Mouse (Mus musculus) hindbrain, embryonic 11.5 days (tissue): Measurements from ENCODE around the gene Il16. TPM values are rescaled to one million over a fixed set of nuclear protein-coding genes. Genes with fewer than 3 reads are reported as not detected.
"Not testable (repeated sequence)": the region's sequence is repeated elsewhere in the genome, so short reads cannot be mapped to it uniquely, and the experiment has no call there.

Source experiments
- ATAC-seq: fragments of 200-750 bp; cut with Nextera tagmentation; 2 replicates; pipeline ENCODE4 v1.8.0; 2017; ENCODE audit warnings: mild to moderate bottlenecking, moderate TSS enrichment, moderate library complexity; ENCODE audit not compliant: low FRiP score
- DNase-seq: peaks from one replicate; pipeline ENCODE4 v3.0.0-alpha.2; 2015; ENCODE audit warnings: low spot score
- H3K27ac ChIP-seq: fragments of 300-500 bp; sonication (generic); 2 replicates; pipeline ENCODE4 v1.5.1; 2014; ENCODE audit warnings: mild to moderate bottlenecking, low read depth, low read length
- H3K27me3 ChIP-seq: fragments of 300-500 bp; sonication (generic); 2 replicates; pipeline ENCODE4 v1.6.1; 2014; ENCODE audit warnings: mild to moderate bottlenecking, low read length, moderate library complexity, mixed read lengths; ENCODE audit not compliant: control insufficient read depth, insufficient read depth
- H3K36me3 ChIP-seq: fragments of 300-500 bp; sonication (generic); 2 replicates; pipeline ENCODE4 v1.6.1; 2014; ENCODE audit warnings: mild to moderate bottlenecking, low read length, moderate library complexity, mixed read lengths; ENCODE audit not compliant: control insufficient read depth, insufficient read depth
- H3K4me1 ChIP-seq: fragments of 300-500 bp; sonication (generic); replicated peaks from 2 replicates; pipeline ENCODE4 v1.6.1; 2014; ENCODE audit warnings: low read length, mixed read lengths; ENCODE audit not compliant: control insufficient read depth, insufficient read depth
- H3K4me2 ChIP-seq: fragments of 300-500 bp; sonication (generic); replicated peaks from 2 replicates; pipeline ENCODE4 v1.6.1; 2014; ENCODE audit warnings: mild to moderate bottlenecking, low read depth, low read length
- H3K4me3 ChIP-seq: fragments of 300-500 bp; sonication (generic); 2 replicates; pipeline ENCODE4 v1.5.1; 2014; ENCODE audit warnings: low read depth, low read length
- H3K9ac ChIP-seq: fragments of 300-500 bp; sonication (generic); 2 replicates; pipeline ENCODE4 v1.6.1; 2014; ENCODE audit warnings: low read depth, low read length
- H3K9me3 ChIP-seq: fragments of 300-500 bp; sonication (generic); 2 replicates; pipeline ENCODE4 v1.6.1; 2016; ENCODE audit warnings: low read length; ENCODE audit not compliant: control insufficient read depth
- WGBS: fragments of 180-500 bp; shearing (Covaris S2); extraction: QIAGEN DNeasy Blood & Tissue Kit; methylation state at CpG from one replicate; pipeline ENCODE4 v1.1.7; 2014; 5-methylcytosine and 5-hydroxymethylcytosine counted together
- polyA plus RNA-seq: library from polyadenylated mRNA; unstranded; fragments of >200 nt; fragmentation: Nextera tagmentation; extraction: Ambion mirVana; gene quantifications from 2 replicates; pipeline ENCODE4 v1.2.1, GENCODE M21; 2014

Gene Il16
- polyA plus RNA-seq, 1 experiment from 2014 or later: 1.5 TPM

DNA sequence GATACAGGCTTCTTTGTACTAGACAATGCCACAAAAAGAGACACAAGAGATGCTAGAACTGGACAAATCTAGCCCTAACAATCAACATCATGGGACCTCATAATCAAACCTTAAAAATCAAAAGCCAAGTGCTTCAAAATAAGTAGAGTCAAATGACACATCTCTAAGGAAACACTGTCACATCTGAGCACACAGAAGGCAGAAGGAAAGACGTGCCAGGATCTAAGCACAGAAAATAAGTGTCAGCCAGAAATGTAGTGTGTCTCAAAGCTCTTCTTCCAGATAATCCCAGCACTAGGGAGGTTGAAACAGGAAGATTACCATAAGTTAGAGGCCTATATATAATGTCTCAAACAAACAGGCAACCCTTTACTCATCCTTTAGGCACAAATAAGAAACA is 31.9 kb downstream of the Il16 start:
- H3K9ac ChIP-seq: no peak overlapping the region
- no peak overlapping the region for H3K4me3 ChIP-seq
- WGBS: 88% methylated on average over 1 of the region's 1 CpGs
- no peaks in the 10 kb centered on the region for H3K9me3 ChIP-seq
- no peaks in the 10 kb centered on the region for H3K27me3 ChIP-seq
- H3K36me3 ChIP-seq: no peaks in the 10 kb centered on the region
- ATAC-seq: no peak
- H3K4me1 ChIP-seq: no peaks in the 10 kb centered on the region
- DNase-seq: no peak
- no peak overlapping the region for H3K27ac ChIP-seq
- no peak overlapping the region for H3K4me2 ChIP-seq

DNA sequence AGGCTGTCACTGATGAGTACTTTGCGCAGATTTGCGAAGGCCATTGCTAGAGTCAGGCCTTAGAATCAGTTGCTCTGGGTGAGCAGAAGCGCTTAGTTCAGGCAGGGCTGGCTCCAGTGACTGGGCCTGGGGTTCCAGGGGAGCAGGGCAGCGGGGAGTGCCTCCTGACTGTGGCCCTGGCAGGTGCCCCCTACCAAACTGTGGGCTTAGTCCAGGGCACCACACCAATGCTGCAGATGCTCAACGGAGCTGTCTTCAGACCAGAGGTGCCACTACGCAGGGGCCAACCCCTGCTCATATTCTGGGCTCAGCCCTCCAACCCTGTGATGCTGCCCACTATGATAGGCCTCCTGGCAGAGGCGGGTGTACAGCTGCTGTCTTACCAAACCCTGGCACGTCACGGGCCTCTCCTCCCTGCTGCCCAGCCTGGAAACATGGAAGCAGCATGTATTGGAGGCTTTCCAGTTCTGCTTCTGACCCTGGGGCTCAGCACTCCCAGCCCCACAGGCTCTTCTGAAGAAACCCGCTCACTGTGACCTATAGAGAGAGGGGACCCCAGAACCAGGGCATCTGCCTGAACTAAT is 33.8 kb downstream of the Il16 start:
- H3K4me2 ChIP-seq, H3K27ac ChIP-seq, DNase-seq, H3K9ac ChIP-seq, H3K36me3 ChIP-seq, H3K27me3 ChIP-seq, H3K4me3 ChIP-seq, H3K9me3 ChIP-seq, H3K4me1 ChIP-seq, ATAC-seq: not testable (repeated sequence)
- 87% methylated on average over 10 of the region's 10 CpGs for WGBS

DNA sequence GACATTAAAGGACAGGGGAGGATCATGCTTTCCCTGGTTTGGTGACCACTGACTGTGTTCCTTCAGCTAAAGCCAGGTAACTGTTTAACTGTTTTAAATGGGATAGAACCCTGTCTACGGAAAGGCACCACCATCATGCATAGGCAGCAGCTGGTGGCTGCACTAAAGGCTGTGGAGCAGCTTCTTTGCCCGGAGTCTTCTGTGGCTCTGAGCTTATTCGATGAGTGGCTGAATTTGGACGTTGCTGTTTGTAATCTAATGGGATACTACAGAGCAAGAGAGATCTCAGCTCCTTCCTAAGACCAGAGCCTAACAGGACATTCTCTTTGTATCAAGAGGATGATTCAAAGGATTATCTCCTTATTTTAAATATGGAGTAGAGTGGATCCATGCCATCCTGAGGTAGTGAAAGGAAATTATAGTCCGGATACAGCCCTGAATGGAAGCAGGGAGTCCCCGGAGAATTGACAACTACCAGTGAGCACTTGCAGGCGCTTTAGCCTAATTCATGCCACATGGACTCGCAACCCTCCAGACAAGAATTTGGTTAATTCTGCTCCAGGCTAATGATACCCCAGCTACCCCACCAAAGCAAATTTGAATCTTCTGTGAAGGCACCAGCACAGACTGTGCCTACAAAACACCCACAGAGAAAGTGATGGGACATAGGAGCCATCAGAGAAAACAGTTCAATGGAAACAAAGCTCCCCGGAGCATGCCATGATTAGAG is 42.3 kb downstream of the Il16 start:
- Histone ChIP-seq H3K27me3 (no peaks in the 10 kb centered on the region), H3K4me2 (no peak overlapping the region), H3K9me3 (no peaks in the 10 kb centered on the region), H3K9ac (no peak overlapping the region), H3K4me1 (no peaks in the 10 kb centered on the region), H3K4me3 (no peak overlapping the region), H3K27ac (no peak overlapping the region), H3K36me3 (no peaks in the 10 kb centered on the region)
- ATAC-seq: no peak
- WGBS: 75% methylated on average over 9 of the region's 9 CpGs
- DNase-seq: no peak

DNA sequence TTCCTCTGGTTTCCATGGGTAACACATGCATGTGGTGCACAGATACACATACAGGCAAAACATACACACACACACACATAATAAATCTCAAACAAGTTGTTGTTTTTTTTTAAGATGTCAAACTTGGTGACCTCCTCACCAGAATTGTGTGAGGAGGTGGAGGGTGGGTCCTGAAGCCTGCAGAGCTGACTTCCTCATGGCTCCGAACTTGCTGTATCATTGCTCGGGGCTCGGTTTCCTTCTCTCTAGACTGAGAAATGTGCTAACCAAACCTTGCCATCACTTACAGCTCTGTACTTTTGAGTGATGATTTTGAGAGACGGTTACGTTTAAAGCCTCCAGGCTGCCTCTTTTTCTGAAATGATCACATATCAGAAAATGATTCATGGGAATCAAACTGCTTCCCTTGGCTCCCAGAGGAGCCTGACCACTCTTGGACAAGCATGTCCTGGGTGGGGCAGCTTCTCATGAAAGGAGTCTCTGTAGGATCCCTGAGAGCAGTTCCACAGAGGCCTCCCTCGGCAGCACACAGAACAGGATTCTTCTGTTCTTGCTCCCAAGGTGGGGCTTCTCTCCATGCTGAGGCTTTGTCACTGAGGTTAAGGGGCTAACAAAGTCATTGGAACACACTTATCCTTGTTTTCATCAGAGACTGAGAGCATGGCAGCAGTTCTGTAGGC is 46.3 kb downstream of the Il16 start:
- Histone ChIP-seq H3K4me1 (no peaks in the 10 kb centered on the region), H3K9ac (no peak overlapping the region), H3K36me3 (no peaks in the 10 kb centered on the region), H3K27me3 (no peaks in the 10 kb centered on the region), H3K4me3 (no peak overlapping the region), H3K27ac (no peak overlapping the region), H3K4me2 (no peak overlapping the region), H3K9me3 (no peaks in the 10 kb centered on the region)
- WGBS: 80% methylated on average over 6 of the region's 6 CpGs
- ATAC-seq: no peak
- DNase-seq: no peak

DNA sequence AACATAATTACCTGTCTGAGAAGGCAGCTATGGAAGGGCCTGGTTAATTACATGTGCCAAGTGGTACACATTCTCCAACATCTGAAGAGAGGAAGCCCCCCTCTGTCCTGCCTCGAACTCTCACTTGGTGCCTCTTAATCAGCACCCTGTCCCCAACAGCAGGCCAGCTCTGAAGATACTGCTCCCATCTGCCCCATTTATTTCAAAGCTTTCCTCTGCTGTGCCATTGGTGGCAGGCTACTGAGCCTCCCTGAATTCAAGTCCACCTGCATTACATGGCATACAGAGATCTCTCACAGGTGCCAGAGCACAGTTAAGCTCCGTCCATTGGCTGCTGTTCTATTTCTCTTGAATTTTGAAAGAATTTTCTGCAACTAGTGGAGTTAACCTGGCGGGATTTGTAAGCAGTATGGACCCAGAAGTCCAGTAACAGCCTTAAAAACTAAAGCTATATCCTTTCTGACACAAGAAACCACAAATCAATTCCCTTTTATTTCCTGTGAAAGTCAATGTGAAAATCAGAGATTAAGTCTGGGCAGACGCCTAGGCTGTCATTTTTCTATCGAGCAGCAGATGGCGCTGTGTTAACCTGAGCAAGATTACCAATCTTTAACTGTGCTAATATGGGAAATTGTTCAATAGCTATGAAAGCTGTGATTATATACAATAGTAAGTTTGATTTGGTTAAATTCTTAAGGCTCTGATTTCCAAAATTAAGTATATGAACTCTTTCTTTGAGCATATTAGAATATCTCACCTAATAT is 49.9 kb downstream of the Il16 start:
- Histone ChIP-seq H3K27ac (no peak overlapping the region), H3K4me2 (no peak overlapping the region), H3K4me1 (no peaks in the 10 kb centered on the region), H3K9ac (no peak overlapping the region), H3K27me3 (no peaks in the 10 kb centered on the region), H3K36me3 (no peaks in the 10 kb centered on the region), H3K9me3 (no peaks in the 10 kb centered on the region), H3K4me3 (no peak overlapping the region)
- 30% methylated on average over 6 of the region's 6 CpGs for WGBS
- peak; percentile 65 for DNase-seq
- ATAC-seq: no peak

DNA sequence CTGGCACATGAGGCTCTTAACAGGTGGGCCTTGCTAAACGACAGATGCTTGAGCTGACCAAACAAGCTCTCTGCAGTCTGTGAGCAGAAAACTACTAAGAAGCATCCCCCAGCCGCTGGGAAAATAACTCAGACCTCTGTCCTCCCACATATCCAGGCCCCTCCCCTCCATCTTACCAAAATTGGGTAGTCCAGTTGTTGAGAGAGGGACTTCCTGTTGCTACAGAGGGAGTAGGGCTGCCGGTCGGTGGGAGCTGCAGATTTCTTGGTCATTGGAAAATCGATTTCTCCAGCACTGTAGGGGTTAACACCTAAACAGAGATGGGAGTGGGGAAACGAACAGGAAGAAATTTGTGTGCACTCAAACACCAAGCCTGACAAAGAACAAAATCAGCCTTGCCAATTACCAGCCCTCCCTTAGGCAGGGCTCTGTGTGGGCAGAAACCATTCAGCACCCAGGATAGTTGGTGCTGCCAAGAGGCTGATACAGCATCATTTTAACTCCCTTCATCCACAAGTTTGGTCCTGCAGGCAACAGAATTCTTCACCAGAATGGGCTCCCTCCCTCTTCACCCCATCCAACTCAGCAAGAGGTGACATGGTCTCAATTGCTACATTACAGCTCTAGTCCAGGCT is 62.8 kb downstream of the Il16 start:
- Histone ChIP-seq H3K36me3 (no peaks in the 10 kb centered on the region), H3K27ac (no peak overlapping the region), H3K9ac (no peak overlapping the region), H3K4me3 (no peak overlapping the region), H3K9me3 (no peaks in the 10 kb centered on the region), H3K4me2 (no peak overlapping the region), H3K27me3 (no peaks in the 10 kb centered on the region), H3K4me1 (no peaks in the 10 kb centered on the region)
- no peak for DNase-seq
- WGBS: 45% methylated on average over 6 of the region's 6 CpGs
- ATAC-seq: no peak

DNA sequence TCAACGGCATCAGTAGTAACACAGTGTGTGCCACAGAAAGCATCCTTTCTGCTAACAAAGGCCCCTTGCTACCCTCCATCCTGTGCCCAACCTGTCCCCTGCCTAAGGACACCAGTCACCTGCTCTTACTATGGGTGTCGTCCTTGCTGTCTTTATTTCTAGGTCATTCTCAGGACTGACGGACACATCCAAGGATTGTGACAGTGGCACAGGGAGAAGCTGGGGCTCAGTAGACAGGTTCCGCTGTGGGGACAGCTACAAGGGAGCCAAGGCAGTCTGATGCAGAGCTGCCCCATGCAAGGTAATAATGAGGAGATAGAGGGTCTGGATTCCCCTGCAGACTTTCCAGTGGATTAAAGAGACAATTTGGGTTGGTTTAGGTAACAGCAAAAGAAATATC is 67.0 kb downstream of the Il16 start:
- H3K4me3 ChIP-seq: no peak overlapping the region
- no peak overlapping the region for H3K27ac ChIP-seq
- 97% methylated on average over 4 of the region's 4 CpGs for WGBS
- no peaks in the 10 kb centered on the region for H3K36me3 ChIP-seq
- H3K9me3 ChIP-seq: no peaks in the 10 kb centered on the region
- DNase-seq (no peak), ATAC-seq (no peak)
- H3K4me2 ChIP-seq: no peak overlapping the region
- no peaks in the 10 kb centered on the region for H3K27me3 ChIP-seq
- no peaks in the 10 kb centered on the region for H3K4me1 ChIP-seq
- H3K9ac ChIP-seq: no peak overlapping the region

DNA sequence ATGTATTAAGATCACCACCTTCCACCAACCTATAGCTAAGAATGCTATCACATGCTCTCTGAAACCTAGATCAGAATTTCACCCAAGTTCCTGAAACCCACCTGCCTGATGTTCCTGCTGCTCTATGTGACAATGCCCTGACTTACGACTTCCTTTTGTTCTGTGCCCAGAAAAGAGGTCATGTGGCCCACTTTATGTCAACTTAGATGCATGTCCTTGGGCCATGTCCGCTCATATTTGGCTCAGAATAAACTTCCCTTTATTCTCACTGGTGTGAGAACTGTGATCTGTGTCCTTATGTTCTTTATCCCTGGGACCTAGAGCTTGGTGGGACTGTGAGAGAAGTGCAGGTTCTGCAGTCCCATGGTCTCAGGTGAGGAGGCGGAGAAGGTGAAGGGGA is 68.2 kb downstream of the Il16 start:
- ATAC-seq: no peak

More for the DNA sequence above, 68.2 kb downstream of the Il16 start:
- Histone ChIP-seq H3K9ac (no peak overlapping the region), H3K27me3 (no peaks in the 10 kb centered on the region), H3K9me3 (no peaks in the 10 kb centered on the region), H3K4me1 (no peaks in the 10 kb centered on the region), H3K4me3 (no peak overlapping the region), H3K27ac (no peak overlapping the region), H3K36me3 (no peaks in the 10 kb centered on the region), H3K4me2 (no peak overlapping the region)
- 89% methylated on average over 3 of the region's 3 CpGs for WGBS
- DNase-seq: no peak
